Mouse (Mus musculus) megakaryocyte-erythroid progenitor cell, adult 5-6 weeks (primary cell): ENCODE results near the gene Inpp5b. TPM values are rescaled to one million over a fixed set of nuclear protein-coding genes. Genes with fewer than 3 reads are reported as not detected.

Source experiments
- ATAC-seq: replicated peaks from 2 replicates; pipeline ENCODE4 v1.8.0; 2016; ENCODE audit warnings: mild to moderate bottlenecking, inconsistent platforms; ENCODE audit not compliant: severe bottlenecking, poor library complexity, low FRiP score, low TSS enrichment
- total RNA-seq, 2 experiments: library from RNA; stranded (forward) in 1 of 2; stranded (reverse) in 1 of 2; fragments of 200-1000, 215-1000 nt in 1 of 2; fragments of >200 nt in 1 of 2; fragmentation: Nextera tagmentation in 1 of 2; gene quantifications; 2 replicates each; pipeline ENCODE4 v1.2.3; 2014 to 2017

Inpp5b gene
- total RNA-seq, 2 experiments from 2014 or later: 56.5 to 89.7 TPM

DNA sequence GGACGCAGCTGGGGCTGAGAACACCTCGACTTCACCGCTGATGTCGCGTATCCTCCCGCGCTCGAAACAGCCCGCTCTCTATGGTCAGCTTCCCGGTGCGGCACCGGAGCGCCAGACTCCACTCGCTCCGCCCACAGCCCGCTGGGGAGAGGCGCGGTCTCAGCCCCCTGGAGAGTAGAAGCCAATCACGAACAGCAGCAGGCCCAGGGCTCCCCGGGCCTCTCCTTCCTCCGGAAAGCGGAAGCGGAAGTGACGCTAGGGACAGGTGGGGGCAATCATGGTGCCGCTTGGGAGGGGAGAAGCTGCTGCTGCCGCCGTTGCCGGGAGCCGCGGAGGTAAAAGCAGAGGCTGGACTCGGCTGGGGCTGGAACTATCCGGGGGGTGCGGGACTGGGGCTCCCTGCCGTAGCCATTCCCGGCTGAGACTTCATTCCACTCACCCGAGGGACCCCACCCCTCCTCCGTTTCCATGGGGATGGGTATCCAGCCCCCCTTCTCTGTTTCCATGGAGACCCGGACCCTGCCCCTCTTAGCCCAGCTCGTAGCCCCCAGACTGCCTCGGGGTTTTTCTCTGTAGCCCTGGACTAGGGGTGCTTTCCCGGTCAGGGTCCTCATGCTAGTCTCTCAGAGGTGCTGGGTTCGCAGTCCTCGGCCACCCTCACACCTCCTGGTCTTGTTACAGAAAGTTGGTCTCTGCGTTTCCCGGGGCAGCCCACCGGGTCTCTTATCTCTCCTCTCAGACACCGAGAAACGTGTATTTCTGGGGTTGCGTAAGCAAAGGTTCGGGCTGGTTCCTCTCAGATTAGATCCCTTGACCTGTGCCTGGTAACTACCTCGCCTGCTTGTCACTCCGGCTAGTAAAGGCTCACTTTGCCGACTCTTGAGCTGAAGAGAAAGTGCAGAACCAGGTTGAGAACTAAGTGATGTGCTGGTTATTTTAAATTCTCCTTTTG lies 60.9 kb downstream of the Inpp5b start:
- ATAC-seq: peak; percentile 96

DNA sequence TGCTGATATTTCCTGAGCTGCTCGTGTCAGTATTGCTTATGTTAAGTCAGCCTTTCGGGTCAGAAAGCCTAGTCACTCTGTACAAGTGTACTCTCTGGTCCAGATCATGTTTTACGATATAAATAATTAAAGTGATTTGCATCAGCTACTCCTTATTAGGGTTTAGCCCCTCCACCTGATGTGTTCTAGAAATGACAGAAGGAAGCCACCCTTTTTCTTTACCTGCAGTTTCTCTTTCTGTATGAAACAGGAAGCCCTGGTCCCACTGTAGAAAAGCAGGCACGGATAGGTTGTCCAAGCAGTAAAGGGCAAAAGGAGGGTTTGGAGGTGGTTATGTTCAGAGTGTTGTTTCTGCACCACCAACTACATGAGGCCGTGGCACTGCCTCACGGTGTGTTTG lies 61.8 kb downstream of the Inpp5b start:
- no peak for ATAC-seq

DNA sequence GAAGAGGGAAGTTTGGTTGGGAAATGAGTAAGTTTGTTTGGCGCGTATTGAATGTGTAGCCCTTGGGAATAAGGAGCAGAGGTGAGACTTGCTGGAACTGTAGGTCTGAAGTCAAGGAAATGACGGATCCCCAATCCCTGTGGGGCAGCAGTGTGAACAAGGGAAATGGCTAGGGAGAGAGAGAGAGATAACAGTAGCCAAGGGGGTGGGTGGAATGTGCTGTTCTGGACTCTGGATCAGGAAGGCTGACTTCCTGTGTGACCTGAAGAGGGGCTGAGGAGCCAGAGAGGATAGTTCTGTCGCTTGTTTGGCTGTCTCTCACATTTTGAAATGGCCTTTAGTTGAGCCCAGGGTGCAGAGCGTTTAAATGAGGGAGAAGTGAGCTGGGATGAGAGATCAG lies 66.9 kb downstream of the Inpp5b start:
- no peak for ATAC-seq

DNA sequence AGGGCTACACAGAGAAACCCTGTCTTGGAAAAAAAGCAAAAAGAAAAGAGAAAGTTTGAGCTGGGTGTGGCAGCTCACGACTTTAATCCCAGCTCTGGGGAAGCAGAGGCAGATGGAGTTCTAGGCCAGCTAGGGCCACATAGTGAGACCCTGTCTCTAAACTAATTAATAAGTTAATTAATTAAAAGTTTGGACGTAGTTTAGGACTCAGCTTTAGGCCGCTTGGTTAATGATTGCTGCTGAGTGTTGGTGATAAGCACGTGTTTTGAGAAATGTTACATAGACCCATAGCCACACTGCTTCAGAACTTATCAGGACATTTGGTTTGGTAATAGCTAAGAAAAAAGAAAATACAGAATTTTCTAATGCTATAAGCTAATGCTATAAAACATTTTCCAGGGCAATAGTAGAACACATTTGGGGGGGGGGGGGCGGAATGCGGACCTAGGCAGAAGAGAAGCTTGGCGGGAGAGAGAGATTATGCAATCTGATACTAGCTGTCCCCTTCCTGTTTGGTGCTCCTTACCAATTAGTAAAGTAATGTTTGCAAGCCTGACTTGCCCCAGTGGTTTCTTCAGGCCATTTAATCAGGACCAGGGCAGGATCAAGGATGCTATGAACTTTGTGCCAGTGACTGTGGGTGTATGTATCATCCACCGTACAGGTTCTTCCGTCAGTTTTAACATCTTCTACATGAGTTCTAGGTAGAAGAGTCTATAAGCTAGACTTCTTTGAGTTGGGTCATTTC lies 67.7 kb downstream of the Inpp5b start:
- no peak for ATAC-seq

DNA sequence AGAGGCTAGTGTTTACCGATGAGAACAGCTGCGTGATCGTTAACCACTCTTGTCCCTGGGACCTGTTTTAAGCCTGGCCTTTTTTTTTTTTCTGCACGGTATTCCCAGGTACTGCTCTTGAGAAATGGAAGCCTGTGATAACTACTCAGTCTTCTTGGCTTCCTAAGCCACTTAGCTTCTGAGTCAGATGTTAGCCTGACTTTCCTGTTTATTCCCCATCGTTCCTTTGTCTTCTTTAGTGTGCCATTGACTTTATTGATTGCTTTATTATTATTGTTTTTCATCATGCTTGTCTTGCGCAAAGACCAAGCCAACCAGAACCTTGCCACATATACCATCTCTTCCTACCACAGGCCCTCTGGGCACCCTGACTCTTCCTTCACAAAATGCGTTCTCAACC lies 68.4 kb downstream of the Inpp5b start:
- ATAC-seq: no peak

DNA sequence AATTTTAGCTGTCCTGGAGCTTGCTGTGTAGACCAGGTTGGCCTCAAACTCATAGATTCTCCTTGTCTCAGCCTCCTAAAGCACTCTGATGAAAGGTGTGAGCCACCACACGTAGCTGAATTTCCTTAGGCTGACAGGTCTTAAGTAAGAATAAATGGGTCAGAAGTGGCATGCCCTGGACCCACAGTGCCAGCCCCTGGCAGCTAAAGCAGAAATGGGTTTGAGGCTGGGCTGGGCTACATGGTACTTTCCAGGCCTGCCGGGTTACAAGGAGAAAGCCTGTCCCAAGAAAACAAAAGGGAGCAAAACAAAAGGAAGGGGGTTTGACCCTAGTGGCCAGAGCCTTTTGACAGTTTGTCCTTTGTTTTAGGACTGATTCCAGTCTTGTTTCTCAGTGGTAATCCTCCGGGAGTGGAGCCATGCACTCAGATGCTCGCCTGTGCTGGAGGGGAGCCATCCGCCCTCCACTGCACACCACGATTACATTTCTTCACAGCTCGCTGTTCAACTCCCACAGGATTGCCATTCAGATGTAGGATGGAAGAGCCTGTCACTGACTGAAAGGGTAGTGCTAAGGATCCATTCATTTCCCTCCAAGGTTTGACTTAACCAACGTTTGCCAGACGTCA lies 69.8 kb downstream of the Inpp5b start:
- no peak for ATAC-seq

DNA sequence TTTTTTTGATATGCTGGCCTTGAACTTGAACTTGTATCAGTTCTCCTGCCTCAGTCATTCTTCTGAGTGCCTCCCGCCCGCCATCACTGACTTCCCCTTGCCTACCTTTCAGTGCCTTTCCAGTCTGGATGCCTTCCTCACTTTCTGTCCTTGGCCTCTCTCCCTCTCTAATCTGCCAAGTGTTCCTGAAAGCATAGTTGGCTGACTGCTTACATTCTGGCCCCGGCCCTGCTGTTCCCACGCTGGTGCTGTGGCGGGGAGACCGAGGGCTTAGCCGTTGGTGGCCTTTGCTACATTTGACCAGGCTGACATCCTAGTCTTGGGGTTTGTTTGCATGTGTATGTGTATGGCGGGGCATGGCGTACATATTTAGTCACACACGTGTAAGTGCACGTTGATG lies 74.3 kb downstream of the Inpp5b start:
- no peak for ATAC-seq

DNA sequence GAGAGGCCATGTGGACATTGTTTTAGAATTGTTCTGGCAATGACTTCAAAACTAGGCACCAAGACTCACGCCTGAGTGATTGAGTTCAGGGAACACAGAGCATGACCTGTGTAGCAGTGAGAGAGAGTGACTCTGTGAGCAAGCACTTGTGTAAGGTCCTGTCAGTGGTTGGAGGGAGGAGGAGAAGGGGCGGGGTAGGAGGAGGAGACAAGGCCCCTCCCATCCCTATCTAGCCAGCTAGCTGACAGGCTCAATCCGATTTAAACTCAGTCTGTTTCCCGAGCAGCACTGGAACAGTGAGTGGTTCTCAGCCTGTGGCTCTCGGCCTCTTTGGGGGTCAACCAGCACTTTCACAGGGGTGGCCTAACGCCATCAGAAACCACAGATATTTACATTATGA lies 76.2 kb downstream of the Inpp5b start:
- ATAC-seq: peak; percentile 99

DNA sequence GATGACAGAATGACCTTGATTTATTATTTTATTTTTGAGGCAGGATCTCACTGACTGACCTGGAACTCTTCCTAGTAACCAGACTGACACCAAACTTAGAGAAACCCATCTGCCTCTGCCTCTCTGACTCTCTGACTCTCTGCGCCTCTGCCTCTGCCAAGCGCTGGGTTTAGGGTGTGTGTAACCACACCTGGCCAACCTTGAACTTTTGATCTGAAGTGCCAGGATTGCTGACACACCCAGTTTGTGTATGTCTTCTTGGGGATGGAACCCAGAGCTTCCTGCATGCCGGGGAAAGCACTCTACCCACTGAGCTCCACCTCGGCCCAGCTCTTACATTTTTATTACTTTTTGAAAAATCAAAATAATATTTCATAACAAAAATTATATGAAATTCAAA lies 77.2 kb downstream of the Inpp5b start:
- ATAC-seq: no peak

DNA sequence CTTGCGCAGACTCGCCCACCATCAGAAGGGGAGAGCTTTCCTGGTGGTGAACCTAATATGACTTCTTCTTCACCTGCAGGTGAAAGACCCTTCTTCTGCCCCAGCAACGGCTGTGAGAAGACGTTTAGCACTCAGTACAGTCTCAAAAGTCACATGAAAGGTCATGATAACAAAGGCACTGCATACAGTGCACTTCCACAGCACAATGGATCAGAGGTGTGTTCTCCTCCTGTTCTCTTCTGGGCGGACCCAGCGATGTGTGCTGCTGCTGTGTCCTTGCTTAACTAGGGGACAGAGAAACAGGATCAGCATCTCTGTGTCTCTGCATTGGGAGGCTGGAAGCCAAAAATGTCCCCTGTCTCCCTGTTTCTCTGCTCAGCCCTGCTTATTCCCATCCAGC lies 83.3 kb downstream of the Inpp5b start:
- no peak for ATAC-seq

DNA sequence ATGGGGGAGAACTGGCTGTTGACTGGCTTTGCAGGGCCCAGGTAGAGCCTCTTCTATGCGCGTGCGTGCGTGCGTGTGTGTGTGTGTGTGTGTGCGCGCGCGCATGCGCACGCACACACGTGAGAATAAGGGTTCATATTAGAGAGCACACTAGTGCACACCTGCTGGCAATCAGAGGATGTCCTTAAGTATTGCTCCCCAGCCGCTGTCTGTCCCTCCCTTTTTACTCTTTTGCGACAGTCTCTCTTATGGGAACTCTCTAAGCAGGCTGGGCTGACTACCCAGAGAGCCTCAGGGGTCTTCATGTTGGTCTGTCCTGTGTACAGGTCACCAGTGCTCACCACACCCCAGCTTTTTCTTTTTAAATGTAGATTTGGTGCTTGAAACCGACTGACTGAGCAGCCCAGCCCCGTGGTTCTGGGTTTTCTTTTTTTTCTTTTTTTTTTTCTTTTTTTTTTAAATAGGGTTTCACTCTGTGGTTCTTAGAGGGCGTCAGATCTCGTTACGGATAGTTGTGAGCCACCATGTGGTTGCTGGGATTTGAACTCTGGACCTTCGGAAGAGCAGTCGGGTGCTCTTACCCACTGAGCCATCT lies 83.8 kb downstream of the Inpp5b start:
- no peak for ATAC-seq

DNA sequence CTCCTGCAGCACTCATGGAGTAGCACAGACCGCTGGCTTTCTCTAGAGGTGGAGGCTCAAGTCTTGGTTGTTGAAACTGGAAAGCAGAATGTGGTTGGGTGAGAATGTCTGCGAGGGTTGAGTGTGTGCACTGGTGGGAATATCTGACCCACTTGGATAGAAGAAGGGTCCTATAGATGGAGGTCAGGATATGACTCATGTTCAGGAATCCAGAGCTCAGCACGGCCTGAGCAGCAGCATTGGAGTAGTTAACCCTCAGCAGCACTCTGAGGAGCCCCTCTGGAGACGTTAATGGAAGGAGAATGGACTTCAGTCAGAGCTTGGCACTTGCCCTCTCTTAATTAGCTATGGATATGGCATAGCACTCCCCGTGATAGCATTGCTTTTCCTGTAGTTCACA lies 88.0 kb downstream of the Inpp5b start:
- no peak for ATAC-seq

DNA sequence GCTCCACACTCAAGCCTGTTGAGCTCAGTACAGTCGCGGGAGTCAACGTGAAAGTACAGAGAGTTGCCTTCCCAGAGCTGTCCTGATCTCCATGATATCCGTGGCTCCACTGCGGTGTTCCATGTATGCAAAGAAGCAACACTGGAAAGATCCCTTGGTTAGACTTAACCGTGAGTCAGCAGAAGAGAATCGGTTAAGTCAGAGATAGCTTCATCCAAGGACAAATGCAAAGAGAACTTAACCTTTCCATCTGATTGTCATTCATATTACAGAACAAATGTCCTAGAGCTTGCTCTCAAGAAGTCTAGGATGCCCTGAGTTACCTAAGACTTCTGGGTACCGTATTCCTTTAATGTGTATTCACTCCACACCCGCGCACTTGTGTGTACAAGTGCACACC lies 91.1 kb downstream of the Inpp5b start:
- no peak for ATAC-seq

DNA sequence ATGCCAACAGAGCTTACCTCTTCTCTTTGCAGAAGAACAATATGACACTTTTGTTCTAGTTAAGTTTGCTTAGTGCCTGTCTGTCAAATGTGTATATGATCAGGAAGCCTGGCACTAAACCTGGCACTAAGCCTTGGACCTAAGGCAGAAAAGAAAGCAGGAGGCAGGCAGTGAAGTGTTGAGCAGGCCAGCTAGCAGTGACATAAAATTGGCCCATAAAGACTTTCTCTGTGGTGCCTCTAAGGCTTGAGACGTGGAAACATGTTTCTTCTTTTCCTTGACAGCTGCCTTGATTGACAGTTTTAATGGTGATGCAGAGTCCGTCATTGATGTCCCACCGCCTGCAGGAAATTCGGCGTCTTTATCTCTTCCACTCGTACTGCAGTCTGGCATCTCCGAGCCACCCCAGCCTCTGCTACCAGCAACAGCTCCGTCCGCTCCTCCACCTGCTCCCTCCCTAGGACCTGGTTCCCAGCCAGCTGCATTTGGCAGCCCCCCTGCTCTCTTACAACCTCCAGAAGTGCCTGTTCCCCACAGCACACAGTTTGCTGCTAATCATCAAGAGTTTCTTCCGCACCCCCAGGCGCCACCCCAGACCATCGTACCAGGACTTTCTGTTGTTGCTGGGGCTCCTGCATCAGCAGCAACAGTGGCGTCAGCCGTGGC lies 96.5 kb downstream of the Inpp5b start:
- no peak for ATAC-seq

DNA sequence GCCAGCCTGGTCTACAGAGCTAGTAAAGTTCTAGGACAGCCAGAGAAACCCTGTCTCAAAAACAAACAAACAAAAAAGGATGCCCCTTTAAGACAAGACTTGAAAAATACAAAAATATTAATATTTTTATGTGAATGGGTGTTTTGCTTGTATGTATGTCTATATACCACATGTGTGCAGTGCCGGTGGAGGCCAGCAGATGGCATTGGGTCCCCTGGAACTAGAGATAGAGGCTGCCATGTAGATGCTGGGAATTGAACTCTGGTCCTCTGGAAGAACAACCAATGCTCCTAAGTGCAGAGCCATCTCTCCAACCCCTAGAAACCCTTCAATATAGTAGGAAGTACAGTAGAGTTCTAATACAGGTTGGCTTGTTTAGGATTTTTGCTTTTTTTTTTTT lies 99.3 kb downstream of the Inpp5b start:
- no peak for ATAC-seq

DNA sequence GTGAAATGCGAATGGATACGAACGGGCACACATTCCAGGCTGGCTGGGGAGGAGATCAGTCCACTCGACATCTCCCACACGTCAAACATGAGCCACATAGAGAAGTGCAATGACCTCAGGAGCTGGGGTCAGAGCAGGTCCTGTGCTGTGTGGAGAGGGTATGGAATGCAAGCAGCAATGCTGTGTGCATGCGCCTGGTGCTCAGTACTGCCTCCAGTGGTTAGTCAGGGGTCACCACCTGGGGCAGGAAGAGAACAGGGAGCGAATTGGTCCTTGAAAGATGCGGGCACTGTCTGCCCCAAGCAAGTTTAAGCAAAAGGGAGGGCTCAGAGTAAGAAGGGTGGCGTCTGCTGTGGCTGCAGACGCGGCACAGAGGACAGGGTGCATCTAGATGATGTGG lies 101.8 kb downstream of the Inpp5b start:
- peak; percentile 84 for ATAC-seq

DNA sequence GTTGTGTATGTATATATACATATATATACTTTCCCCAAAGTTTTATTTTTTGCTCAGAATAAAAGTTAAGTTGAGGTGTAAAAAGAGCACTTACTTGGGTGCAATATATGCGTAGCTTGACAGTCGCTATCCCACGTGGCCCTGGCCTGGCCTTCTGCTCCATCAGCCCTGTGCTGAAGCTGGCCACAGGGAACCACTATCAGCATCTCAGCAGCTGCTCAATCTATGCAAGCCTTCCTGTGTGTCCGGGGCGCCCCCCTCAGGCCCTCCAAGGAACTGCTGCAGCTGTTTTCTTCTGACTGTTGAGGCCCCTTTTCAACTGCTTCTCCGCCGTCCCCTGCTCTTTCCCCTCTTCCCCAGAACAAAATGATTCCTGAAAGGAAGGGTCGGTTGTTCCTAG lies 105.9 kb downstream of the Inpp5b start:
- peak; percentile 79 for ATAC-seq

DNA sequence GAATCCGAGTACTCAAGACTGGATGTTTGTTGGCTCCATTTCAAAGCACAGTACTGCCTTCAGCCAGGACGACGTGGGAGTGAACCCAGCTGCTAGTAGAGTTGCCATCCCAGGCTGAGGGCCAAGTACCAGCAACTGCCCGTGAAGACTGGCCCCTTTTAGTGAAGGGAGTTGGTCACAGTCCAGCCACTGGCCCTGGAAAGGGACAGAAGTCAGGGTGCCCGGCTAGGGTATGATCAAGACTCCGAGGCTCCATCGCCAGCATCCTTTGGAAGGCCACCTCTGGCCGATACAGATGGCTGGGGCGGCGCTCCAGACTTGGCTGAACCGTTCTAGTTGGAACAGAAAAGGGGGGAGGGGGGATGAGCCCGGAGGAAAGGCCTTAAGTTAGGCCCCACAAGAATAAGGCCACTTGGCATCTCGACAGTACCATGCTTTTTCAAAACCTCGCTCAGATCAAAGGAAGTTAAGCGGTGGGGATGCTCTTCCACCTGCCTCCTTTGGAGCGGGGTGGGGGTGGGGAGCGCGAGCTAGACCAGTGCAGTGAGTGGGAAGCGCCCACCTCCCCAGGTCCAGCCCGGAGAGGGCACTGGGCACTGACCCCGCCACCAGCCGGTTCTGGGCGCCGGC lies 108.1 kb downstream of the Inpp5b start:
- ATAC-seq: no peak
